Mouse (Mus musculus): Measurements from ENCODE around the gene Nuak2. TPM values are rescaled to one million over a fixed set of nuclear protein-coding genes. Genes with fewer than 3 reads are reported as not detected.

Gene Nuak2
- polyA plus RNA-seq, 1 experiment from 2014 or later, result 4.6 TPM

DNA sequence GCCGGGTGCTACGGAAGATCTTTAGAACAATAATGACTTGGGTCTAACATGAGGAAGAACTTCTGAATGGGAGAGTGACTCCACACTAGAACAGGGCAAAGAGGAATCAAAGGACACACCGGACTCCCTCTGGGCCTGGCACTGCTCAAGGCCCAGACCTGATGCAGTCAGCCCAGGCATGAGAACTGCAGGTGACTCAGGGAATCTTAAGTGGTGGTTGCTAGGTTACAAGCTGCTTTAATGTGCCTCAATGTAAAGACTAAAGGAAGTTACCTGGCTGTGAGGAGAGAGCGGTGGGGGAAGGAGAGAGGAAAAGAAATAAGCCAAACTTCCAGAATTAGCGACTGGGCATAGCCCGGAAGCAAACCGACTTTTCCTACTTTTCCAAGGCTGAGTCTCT is 20.4 kb upstream of the Nuak2 start:
- 75% methylated on average over 7 of the region's 7 CpGs for WGBS
- no peaks in the 10 kb centered on the region for H3K9me3 ChIP-seq (ENCODE audit: control insufficient read depth, low read length)

DNA sequence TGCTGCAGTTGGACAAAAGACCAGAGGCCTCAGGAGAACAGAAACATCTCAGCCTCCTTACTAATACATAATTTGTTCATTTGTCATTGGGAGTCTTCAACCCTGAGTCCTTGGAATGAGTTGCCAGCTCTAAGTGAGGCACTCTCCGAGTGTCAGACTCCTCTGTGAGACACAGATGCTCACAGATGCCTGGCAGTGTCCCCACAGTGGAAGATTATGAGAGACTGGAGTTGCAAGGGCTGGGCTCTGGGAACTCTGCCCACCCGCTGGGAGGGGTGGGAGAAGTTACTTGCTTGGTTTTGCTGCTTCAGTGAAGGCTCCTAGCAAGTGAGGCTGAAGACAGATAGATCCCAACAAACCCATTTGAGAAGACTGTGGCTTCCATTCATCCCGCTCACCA is 19.9 kb upstream of the Nuak2 start:
- no peak overlapping the region for H3K4me2 ChIP-seq (ENCODE audit: low read depth, low read length)
- no peaks in the 10 kb centered on the region for H3K36me3 ChIP-seq (ENCODE audit: control insufficient read depth, insufficient read depth, low read length)
- H3K9me3 ChIP-seq (ENCODE audit: control insufficient read depth, low read length), result no peaks in the 10 kb centered on the region
- H3K4me3 ChIP-seq (ENCODE audit: low read length), result no peak overlapping the region
- no peak for ATAC-seq
- H3K9ac ChIP-seq (ENCODE audit: low read depth, low read length), result 0 out of 2 replicates have a peak overlapping the region, but pooled peaks have one; percentile 11
- H3K27ac ChIP-seq (ENCODE audit: low read length), result no peak overlapping the region
- 77% methylated on average over 3 of the region's 3 CpGs for WGBS
- H3K27me3 ChIP-seq (replicated peaks; ENCODE audit: control insufficient read depth, insufficient read depth, low read length), result peaks cover 14% of the 10 kb centered on the region
- peaks cover 20% of the 10 kb centered on the region for H3K4me1 ChIP-seq (ENCODE audit: control insufficient read depth, insufficient read depth, low read length)

More for the DNA sequence above, 20.4 kb upstream of the Nuak2 start:
- Histone ChIP-seq H3K9ac (ENCODE audit: low read depth, low read length) (0 out of 2 replicates have a peak overlapping the region, but pooled peaks have one; percentile 11), H3K4me1 (ENCODE audit: control insufficient read depth, insufficient read depth, low read length) (peaks cover 20% of the 10 kb centered on the region), H3K27ac (ENCODE audit: low read length) (no peak overlapping the region), H3K4me3 (ENCODE audit: low read length) (no peak overlapping the region), H3K4me2 (ENCODE audit: low read depth, low read length) (no peak overlapping the region), H3K36me3 (ENCODE audit: control insufficient read depth, insufficient read depth, low read length) (no peaks in the 10 kb centered on the region), H3K27me3 (replicated peaks; ENCODE audit: control insufficient read depth, insufficient read depth, low read length) (peaks cover 14% of the 10 kb centered on the region)
- no peak for ATAC-seq

GRCm38 (mm10) chr1:132298425-132298800 is 17.5 kb upstream of the Nuak2 start, which contains the start of gene Klhdc8a:
Klhdc8a (plus strand) TSS chr1:132298626.
- peak within 1 kb of the TSS; percentile 72 for H3K9ac ChIP-seq (ENCODE audit: low read depth, low read length)
- peaks cover 8% of the 10 kb centered on the region; the same call in 1 of the 2 replicates for H3K4me1 ChIP-seq (ENCODE audit: control insufficient read depth, insufficient read depth, low read length)
- 3% methylated on average over 28 of the region's 28 CpGs for WGBS
- no peak within 1 kb of the TSS for H3K27ac ChIP-seq (ENCODE audit: low read length)
- H3K4me2 ChIP-seq (ENCODE audit: low read depth, low read length), result peak within 1 kb of the TSS; percentile 99
- peak within 1 kb of the TSS; percentile 62 for H3K4me3 ChIP-seq (ENCODE audit: low read length)
- peaks cover 14% of the 10 kb centered on the region for H3K27me3 ChIP-seq (replicated peaks; ENCODE audit: control insufficient read depth, insufficient read depth, low read length)
- peak; percentile 58 for ATAC-seq
- no peaks in the 10 kb centered on the region for H3K36me3 ChIP-seq (ENCODE audit: control insufficient read depth, insufficient read depth, low read length)
- H3K9me3 ChIP-seq (ENCODE audit: control insufficient read depth, low read length), result no peaks in the 10 kb centered on the region

GRCm38 (mm10) chr1:132298801-132299464 is 17.0 kb upstream of the Nuak2 start:
- no peaks in the 10 kb centered on the region for H3K36me3 ChIP-seq (ENCODE audit: control insufficient read depth, insufficient read depth, low read length)
- peaks cover 16% of the 10 kb centered on the region for H3K27me3 ChIP-seq (replicated peaks; ENCODE audit: control insufficient read depth, insufficient read depth, low read length)
- ATAC-seq, result peak; percentile 73
- WGBS, result 1% methylated on average over 70 of the region's 71 CpGs
- peaks cover 8% of the 10 kb centered on the region; the same call in 1 of the 2 replicates for H3K4me1 ChIP-seq (ENCODE audit: control insufficient read depth, insufficient read depth, low read length)
- peak overlapping the region; percentile 62 for H3K4me3 ChIP-seq (ENCODE audit: low read length)
- peak overlapping the region; percentile 72 for H3K9ac ChIP-seq (ENCODE audit: low read depth, low read length)
- H3K4me2 ChIP-seq (ENCODE audit: low read depth, low read length), result peak overlapping the region; percentile 99
- no peak overlapping the region for H3K27ac ChIP-seq (ENCODE audit: low read length)
- H3K9me3 ChIP-seq (ENCODE audit: control insufficient read depth, low read length), result no peaks in the 10 kb centered on the region

GRCm38 (mm10) chr1:132299744-132300143 is 16.2 kb upstream of the Nuak2 start:
- H3K9ac ChIP-seq (ENCODE audit: low read depth, low read length), result no peak overlapping the region
- H3K4me3 ChIP-seq (ENCODE audit: low read length), result no peak overlapping the region
- H3K9me3 ChIP-seq (ENCODE audit: control insufficient read depth, low read length), result no peaks in the 10 kb centered on the region
- H3K4me1 ChIP-seq (ENCODE audit: control insufficient read depth, insufficient read depth, low read length), result peaks cover 8% of the 10 kb centered on the region; the same call in 1 of the 2 replicates
- ATAC-seq, result no peak
- peaks cover 16% of the 10 kb centered on the region for H3K27me3 ChIP-seq (replicated peaks; ENCODE audit: control insufficient read depth, insufficient read depth, low read length)
- no peaks in the 10 kb centered on the region for H3K36me3 ChIP-seq (ENCODE audit: control insufficient read depth, insufficient read depth, low read length)
- no peak overlapping the region for H3K4me2 ChIP-seq (ENCODE audit: low read depth, low read length)
- no peak overlapping the region for H3K27ac ChIP-seq (ENCODE audit: low read length)
- WGBS, result 82% methylated on average over 5 of the region's 5 CpGs

- no peaks in the 10 kb centered on the region for H3K9me3 ChIP-seq (ENCODE audit: control insufficient read depth, low read length)
- H3K4me2 ChIP-seq (ENCODE audit: low read depth, low read length), result no peak overlapping the region
- no peak overlapping the region for H3K9ac ChIP-seq (ENCODE audit: low read depth, low read length)
- H3K27me3 ChIP-seq (replicated peaks; ENCODE audit: control insufficient read depth, insufficient read depth, low read length), result peaks cover 16% of the 10 kb centered on the region
- peaks cover 8% of the 10 kb centered on the region; the same call in 1 of the 2 replicates for H3K4me1 ChIP-seq (ENCODE audit: control insufficient read depth, insufficient read depth, low read length)
- H3K4me3 ChIP-seq (ENCODE audit: low read length), result no peak overlapping the region
- ATAC-seq, result no peak
- H3K36me3 ChIP-seq (ENCODE audit: control insufficient read depth, insufficient read depth, low read length), result no peaks in the 10 kb centered on the region
- 84% methylated on average over 5 of the region's 5 CpGs for WGBS
- no peak overlapping the region for H3K27ac ChIP-seq (ENCODE audit: low read length)
Observed at GRCm38 (mm10) chr1:132301242-132301641, 14.7 kb upstream of the Nuak2 start.

DNA sequence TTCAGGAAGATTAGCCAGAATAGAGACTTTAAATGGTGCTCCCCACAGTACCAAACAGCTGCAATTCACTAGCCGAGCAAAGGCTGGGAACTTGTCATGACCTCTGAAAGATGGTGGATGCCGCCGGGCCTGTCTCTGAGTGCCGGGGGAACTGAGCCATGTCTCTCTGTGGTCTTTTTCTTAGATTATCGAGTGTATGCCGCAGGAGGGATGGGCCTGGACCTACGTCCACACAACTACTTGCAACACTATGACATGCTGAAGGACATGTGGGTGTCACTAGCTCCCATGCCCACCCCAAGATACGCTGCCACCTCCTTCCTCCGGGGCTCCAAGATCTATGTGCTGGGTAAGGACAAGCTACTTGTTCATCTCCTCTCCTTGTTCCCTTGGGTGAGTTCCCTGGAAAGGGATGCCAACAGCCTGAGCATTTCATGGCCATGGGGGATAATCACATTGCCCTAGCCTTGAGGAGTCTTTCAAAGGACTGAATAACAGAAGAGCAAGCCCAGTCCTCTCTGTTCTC is 13.5 kb upstream of the Nuak2 start:
- no peak overlapping the region for H3K4me3 ChIP-seq (ENCODE audit: low read length)
- no peaks in the 10 kb centered on the region for H3K36me3 ChIP-seq (ENCODE audit: control insufficient read depth, insufficient read depth, low read length)
- no peak for ATAC-seq
- no peak overlapping the region for H3K9ac ChIP-seq (ENCODE audit: low read depth, low read length)
- no peaks in the 10 kb centered on the region for H3K9me3 ChIP-seq (ENCODE audit: control insufficient read depth, low read length)
- WGBS, result 92% methylated on average over 9 of the region's 9 CpGs
- no peak overlapping the region for H3K4me2 ChIP-seq (ENCODE audit: low read depth, low read length)
- H3K27ac ChIP-seq (ENCODE audit: low read length), result no peak overlapping the region
- peaks cover 16% of the 10 kb centered on the region for H3K27me3 ChIP-seq (replicated peaks; ENCODE audit: control insufficient read depth, insufficient read depth, low read length)
- peaks cover 8% of the 10 kb centered on the region; the same call in 1 of the 2 replicates for H3K4me1 ChIP-seq (ENCODE audit: control insufficient read depth, insufficient read depth, low read length)

DNA sequence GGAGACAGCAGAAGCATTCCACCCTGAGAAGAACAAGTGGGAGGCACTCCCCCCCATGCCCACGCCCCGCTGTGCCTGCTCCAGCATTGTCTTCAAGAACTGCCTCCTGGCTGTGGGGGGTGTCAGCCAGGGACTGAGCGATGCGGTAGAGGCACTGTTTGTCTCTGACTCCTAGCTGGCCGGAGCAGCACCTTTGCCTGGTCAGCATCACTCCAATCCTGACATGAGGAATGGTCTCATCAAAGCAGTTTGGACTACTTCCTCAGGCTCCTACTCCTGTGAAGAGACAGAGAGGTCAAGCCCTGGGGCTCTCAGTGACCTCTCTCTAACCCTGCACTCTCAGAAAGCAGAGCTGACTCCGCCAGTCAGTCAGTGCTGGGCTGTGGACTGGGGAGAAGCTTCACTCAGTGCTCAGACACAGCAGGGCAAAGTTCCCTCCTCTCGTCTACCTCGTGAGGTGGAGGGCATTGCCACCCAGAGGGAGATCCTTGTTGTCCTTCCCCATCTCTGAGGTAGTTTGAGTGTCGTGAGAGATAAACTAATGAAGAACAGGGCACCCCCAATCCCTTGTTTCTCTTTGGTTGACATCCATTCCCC is 11.2 kb upstream of the Nuak2 start:
- Histone ChIP-seq H3K27me3 (replicated peaks; ENCODE audit: control insufficient read depth, insufficient read depth, low read length) (peaks cover 6% of the 10 kb centered on the region; the same call in 1 of the 2 replicates), H3K4me1 (ENCODE audit: control insufficient read depth, insufficient read depth, low read length) (no peaks in the 10 kb centered on the region), H3K27ac (ENCODE audit: low read length) (no peak overlapping the region), H3K4me2 (ENCODE audit: low read depth, low read length) (no peak overlapping the region), H3K9me3 (ENCODE audit: control insufficient read depth, low read length) (no peaks in the 10 kb centered on the region), H3K4me3 (ENCODE audit: low read length) (no peak overlapping the region), H3K36me3 (ENCODE audit: control insufficient read depth, insufficient read depth, low read length) (no peaks in the 10 kb centered on the region), H3K9ac (ENCODE audit: low read depth, low read length) (no peak overlapping the region)
- WGBS, result 29% methylated on average over 9 of the region's 9 CpGs
- ATAC-seq, result no peak

DNA sequence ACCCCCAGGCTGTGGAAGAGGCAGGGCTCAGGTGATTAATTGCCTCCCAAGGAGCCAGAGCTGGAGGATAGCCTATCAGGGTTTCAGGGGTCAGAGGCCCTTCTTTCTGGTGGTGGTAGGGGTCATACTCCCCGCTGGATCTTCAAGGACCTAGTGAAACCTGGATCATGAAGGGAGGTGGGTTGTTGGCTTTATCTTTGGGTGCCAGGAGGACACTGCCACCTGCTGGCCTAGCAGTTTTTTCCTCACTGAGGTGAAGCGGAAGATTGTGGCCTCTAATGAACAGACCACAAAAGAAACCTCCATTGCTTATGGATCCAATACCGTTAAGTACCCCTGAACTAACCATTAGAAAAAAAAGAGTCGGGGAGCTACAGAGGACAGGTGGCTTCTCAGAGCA is 9.8 kb upstream of the Nuak2 start:
- no peaks in the 10 kb centered on the region for H3K9me3 ChIP-seq (ENCODE audit: control insufficient read depth, low read length)
- no peak overlapping the region for H3K4me2 ChIP-seq (ENCODE audit: low read depth, low read length)
- WGBS, result 34% methylated on average over 4 of the region's 4 CpGs
- peaks cover 3% of the 10 kb centered on the region; the same call in 1 of the 2 replicates for H3K27me3 ChIP-seq (replicated peaks; ENCODE audit: control insufficient read depth, insufficient read depth, low read length)
- no peak overlapping the region for H3K4me3 ChIP-seq (ENCODE audit: low read length)
- ATAC-seq, result no peak
- no peak overlapping the region for H3K27ac ChIP-seq (ENCODE audit: low read length)
- H3K9ac ChIP-seq (ENCODE audit: low read depth, low read length), result no peak overlapping the region
- H3K4me1 ChIP-seq (ENCODE audit: control insufficient read depth, insufficient read depth, low read length), result no peaks in the 10 kb centered on the region
- H3K36me3 ChIP-seq (ENCODE audit: control insufficient read depth, insufficient read depth, low read length), result no peaks in the 10 kb centered on the region
